Mouse (Mus musculus) T-helper 1 cell (primary cell): ENCODE measurements around the gene Rgl3.

Source experiments
- in situ Hi-C: fragments of 300-600 bp; cut with MboI, MseI; formaldehyde crosslinking; loops from one replicate; pipeline ENCODE4 v1.15.1; 2025; ENCODE audit warnings: high pct_unique_total_duplicates

Gene Rgl3

GRCm38 (mm10) chr9:21989230-21990110 lies at the start of gene Rgl3:
Gene Rgl3, minus strand, starts transcription at chr9:21989446.
- in situ Hi-C loops = no loop called here

- in situ Hi-C loops = no loop called here
These were observed 48.6 kb upstream of the Rgl3 start for GRCm38 (mm10) chr9:22037826-22038225.

- in situ Hi-C loops = no loop called here
These were observed 46.2 kb upstream of the Rgl3 start for GRCm38 (mm10) chr9:22035300-22036044.

GRCm38 (mm10) chr9:22030386-22030785 lies 41.1 kb upstream of the Rgl3 start:
- in situ Hi-C loops = no loop called here

- in situ Hi-C loops = no loop called here
These were observed 39.2 kb upstream of the Rgl3 start for GRCm38 (mm10) chr9:22028467-22028866.

GRCm38 (mm10) chr9:22024592-22024991 lies 35.3 kb upstream of the Rgl3 start:
- in situ Hi-C loops = no loop called here

- in situ Hi-C loops = no loop called here
These were observed 28.1 kb upstream of the Rgl3 start for GRCm38 (mm10) chr9:22017208-22017825.

- in situ Hi-C loops = no loop called here
These were observed 27.0 kb upstream of the Rgl3 start for GRCm38 (mm10) chr9:22016245-22016644.

GRCm38 (mm10) chr9:22012731-22013130 lies 23.5 kb upstream of the Rgl3 start:
- in situ Hi-C loops = loop anchor here (5.0 kb wide), 1 partner anchor 105 kb away; the partner anchor contains the start of gene Elof1

- in situ Hi-C loops = loop anchor here (5.0 kb wide), 1 partner anchor 106 kb away; the partner anchor contains the start of gene Elof1
These were observed 21.8 kb upstream of the Rgl3 start for GRCm38 (mm10) chr9:22011055-22011454.

GRCm38 (mm10) chr9:22004546-22004945 lies 15.3 kb upstream of the Rgl3 start:
- in situ Hi-C loops = no loop called here

- in situ Hi-C loops = no loop called here
These were observed 13.9 kb upstream of the Rgl3 start for GRCm38 (mm10) chr9:22003163-22003554.

- in situ Hi-C loops = no loop called here
These were observed 13.2 kb upstream of the Rgl3 start, which contains the start of the genes Ccdc151 and Prkcsh for GRCm38 (mm10) chr9:22002194-22003162. Gene Ccdc151, minus strand, starts transcription at chr9:22002634. Gene Prkcsh, plus strand, starts transcription at chr9:22002806.

GRCm38 (mm10) chr9:22001633-22002032 lies 12.4 kb upstream of the Rgl3 start:
- in situ Hi-C loops = no loop called here

- in situ Hi-C loops = no loop called here
These were observed 11.1 kb upstream of the Rgl3 start for GRCm38 (mm10) chr9:22000296-22000695.

GRCm38 (mm10) chr9:21996178-21996867 lies 7.1 kb upstream of the Rgl3 start:
- in situ Hi-C loops = no loop called here

- in situ Hi-C loops = no loop called here
These were observed 3.0 kb upstream of the Rgl3 start for GRCm38 (mm10) chr9:21992227-21992626.

- in situ Hi-C loops = no loop called here
These were observed 685 bp downstream of the Rgl3 start for GRCm38 (mm10) chr9:21988421-21989101.

- in situ Hi-C loops = no loop called here
These were observed 1.5 kb downstream of the Rgl3 start for GRCm38 (mm10) chr9:21987592-21988342.
